Mouse (Mus musculus) stomach, postnatal 0 days (tissue): ENCODE data around the gene Yes1. TPM values are rescaled to one million over a fixed set of nuclear protein-coding genes. Genes with fewer than 3 reads are reported as not detected.
"Not testable (repeated sequence)": the region's sequence is repeated elsewhere in the genome, so short reads cannot be mapped to it uniquely, and the experiment has no call there.

Experiments
- ATAC-seq: fragments of 200-750 bp; cut with Nextera tagmentation; 2 replicates; pipeline ENCODE4 v1.8.0; 2017; ENCODE audit not compliant: low FRiP score, low TSS enrichment
- DNase-seq: peaks from one replicate; pipeline ENCODE4 v3.0.0-alpha.2; 2016; ENCODE audit warnings: low spot score
- H3K27ac ChIP-seq: fragments of 300-500 bp; sonication (generic); replicated peaks from 2 replicates; pipeline ENCODE4 v1.5.1; 2014; ENCODE audit warnings: mild to moderate bottlenecking, control low read depth
- H3K27me3 ChIP-seq: fragments of 300-500 bp; sonication (generic); 2 replicates; pipeline ENCODE4 v1.6.1; 2014; ENCODE audit warnings: low read length; ENCODE audit not compliant: control insufficient read depth, insufficient read depth
- H3K36me3 ChIP-seq: fragments of 300-500 bp; sonication (generic); 2 replicates; pipeline ENCODE4 v1.6.1; 2014; ENCODE audit warnings: low read length, mixed read lengths; ENCODE audit not compliant: control insufficient read depth, insufficient read depth
- H3K4me1 ChIP-seq: fragments of 300-500 bp; sonication (generic); replicated peaks from 2 replicates; pipeline ENCODE4 v1.6.1; 2014; ENCODE audit warnings: antibody characterized with exemption; ENCODE audit not compliant: control insufficient read depth, insufficient read depth
- H3K4me2 ChIP-seq: fragments of 300-500 bp; sonication (generic); replicated peaks from 2 replicates; pipeline ENCODE4 v1.6.1; 2014; ENCODE audit warnings: low read depth, mild to moderate bottlenecking, control low read depth, moderate library complexity
- H3K4me3 ChIP-seq: fragments of 300-500 bp; sonication (generic); 2 replicates; pipeline ENCODE4 v1.5.1; 2014; ENCODE audit warnings: low read depth, low read length, control low read depth
- H3K9ac ChIP-seq: fragments of 300-500 bp; sonication (generic); 2 replicates; pipeline ENCODE4 v1.6.1; 2014; ENCODE audit warnings: mild to moderate bottlenecking, low read length, control low read depth, mixed read lengths
- H3K9me3 ChIP-seq: fragments of 300-500 bp; sonication (generic); 2 replicates; pipeline ENCODE4 v1.6.1; 2016; ENCODE audit warnings: low read length; ENCODE audit not compliant: control insufficient read depth
- CTCF ChIP-seq: IDR thresholded peaks from 2 replicates; pipeline ENCODE4 v1.5.1; 2016; ENCODE audit warnings: antibody characterized with exemption, low read depth, mild to moderate bottlenecking, moderate library complexity
- EP300 ChIP-seq: optimal IDR thresholded peaks from 2 replicates; pipeline ENCODE3; 2016; ENCODE audit warnings: antibody characterized with exemption
- WGBS: fragments of 180-500 bp; shearing (Covaris S2); extraction: QIAGEN DNeasy Blood & Tissue Kit; methylation state at CpG from one replicate; pipeline ENCODE4 v1.1.7; 2014; 5-methylcytosine and 5-hydroxymethylcytosine counted together
- polyA plus RNA-seq: library from polyadenylated mRNA; unstranded; fragments of >200 nt; fragmentation: Nextera tagmentation; extraction: Ambion mirVana; gene quantifications from 2 replicates; pipeline ENCODE4 v1.2.1, GENCODE M21; 2015

Yes1 gene
- polyA plus RNA-seq, 1 experiment from 2014 or later: 15.0 TPM

GRCm38 (mm10) chr5:32614691-32615090 lies 3.7 kb downstream of the Yes1 start:
- 0 out of 2 replicates have a peak overlapping the region, but pooled peaks have one; percentile 31 for H3K27ac ChIP-seq
- no peaks in the 10 kb centered on the region for H3K27me3 ChIP-seq
- DNase-seq (no peak), ATAC-seq (no peak)
- 0 out of 2 replicates have a peak, but pooled peaks cover 2% of the 10 kb centered on the region for H3K4me1 ChIP-seq
- 48% methylated on average over 4 of the region's 4 CpGs for WGBS
- no peak overlapping the region for H3K4me2 ChIP-seq
- no peak overlapping the region for H3K9ac ChIP-seq
- H3K36me3 ChIP-seq: no peaks in the 10 kb centered on the region
- TF ChIP-seq EP300: no peak
- no peak for TF ChIP-seq CTCF
- no peak overlapping the region for H3K4me3 ChIP-seq
- H3K9me3 ChIP-seq: no peaks in the 10 kb centered on the region

- not testable (repeated sequence) for H3K9ac ChIP-seq, H3K4me2 ChIP-seq, H3K4me1 ChIP-seq, ATAC-seq, H3K36me3 ChIP-seq, H3K4me3 ChIP-seq, DNase-seq, H3K9me3 ChIP-seq, H3K27me3 ChIP-seq, H3K27ac ChIP-seq
- 78% methylated on average over 7 of the region's 7 CpGs for WGBS
Measured at GRCm38 (mm10) chr5:32616489-32616888, 5.5 kb downstream of the Yes1 start.

DNA sequence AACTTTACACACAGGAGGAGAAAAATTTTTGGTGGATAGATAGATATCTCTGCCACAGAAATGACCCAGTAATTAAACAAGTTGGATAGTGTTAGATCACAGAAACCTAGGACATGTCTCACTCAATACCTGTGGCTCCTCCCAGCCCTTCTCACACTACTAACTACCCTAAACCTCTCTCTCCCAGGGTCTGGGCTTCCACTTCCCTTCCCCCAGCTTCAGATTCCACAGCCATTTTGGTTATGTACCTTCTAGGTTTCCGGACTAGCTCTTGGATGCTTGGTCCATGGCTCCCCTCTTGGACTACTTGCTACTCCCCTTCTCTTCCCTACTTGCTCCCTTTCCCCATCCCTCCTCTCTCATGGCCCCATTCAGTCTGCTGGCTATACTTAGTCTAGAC lies 6.9 kb downstream of the Yes1 start:
- 83% methylated on average over 1 of the region's 1 CpGs for WGBS
- no peak for DNase-seq

GRCm38 (mm10) chr5:32623649-32624048 lies 12.7 kb downstream of the Yes1 start:
- no peak for TF ChIP-seq CTCF
- TF ChIP-seq EP300: no peak
- Histone ChIP-seq H3K9me3 (no peaks in the 10 kb centered on the region), H3K9ac (no peak overlapping the region), H3K4me1 (no peaks in the 10 kb centered on the region), H3K4me3 (no peak overlapping the region), H3K27ac (no peak overlapping the region), H3K4me2 (no peak overlapping the region), H3K36me3 (no peaks in the 10 kb centered on the region), H3K27me3 (no peaks in the 10 kb centered on the region)
- ATAC-seq: no peak
- DNase-seq: no peak

More for the DNA sequence above, 6.9 kb downstream of the Yes1 start:
- Histone ChIP-seq H3K36me3 (no peaks in the 10 kb centered on the region), H3K4me3 (no peak overlapping the region), H3K4me2 (no peak overlapping the region), H3K27me3 (no peaks in the 10 kb centered on the region), H3K9me3 (no peaks in the 10 kb centered on the region), H3K27ac (no peak overlapping the region), H3K9ac (no peak overlapping the region), H3K4me1 (0 out of 2 replicates have a peak, but pooled peaks cover 2% of the 10 kb centered on the region)
- no peak for TF ChIP-seq EP300
- no peak for TF ChIP-seq CTCF
- ATAC-seq: no peak

GRCm38 (mm10) chr5:32624777-32625176 lies 13.8 kb downstream of the Yes1 start:
- WGBS: 88% methylated on average over 2 of the region's 2 CpGs
- no peak overlapping the region for H3K4me2 ChIP-seq
- H3K4me3 ChIP-seq: no peak overlapping the region
- no peak for DNase-seq
- no peaks in the 10 kb centered on the region for H3K27me3 ChIP-seq
- TF ChIP-seq EP300 (no peak), CTCF (no peak)
- no peaks in the 10 kb centered on the region for H3K36me3 ChIP-seq
- H3K9me3 ChIP-seq: no peaks in the 10 kb centered on the region
- H3K27ac ChIP-seq: no peak overlapping the region
- no peaks in the 10 kb centered on the region for H3K4me1 ChIP-seq
- ATAC-seq: no peak
- no peak overlapping the region for H3K9ac ChIP-seq

GRCm38 (mm10) chr5:32633185-32633584 lies 22.2 kb downstream of the Yes1 start:
- no peak overlapping the region for H3K4me2 ChIP-seq
- H3K4me3 ChIP-seq: no peak overlapping the region
- no peak overlapping the region for H3K27ac ChIP-seq
- no peak overlapping the region for H3K9ac ChIP-seq
- no peaks in the 10 kb centered on the region for H3K36me3 ChIP-seq
- ATAC-seq (no peak), DNase-seq (no peak)
- H3K9me3 ChIP-seq: no peaks in the 10 kb centered on the region
- no peaks in the 10 kb centered on the region for H3K4me1 ChIP-seq
- H3K27me3 ChIP-seq: no peaks in the 10 kb centered on the region
- TF ChIP-seq EP300 (no peak), CTCF (no peak)
